Mouse (Mus musculus) kidney, postnatal 14 days (tissue): ENCODE measurements around the gene Maml3.

Source experiments
- DNase-seq: peaks from one replicate; pipeline ENCODE4 v3.0.0; 2022; ENCODE audit warnings: mixed read lengths

Gene Maml3

DNA sequence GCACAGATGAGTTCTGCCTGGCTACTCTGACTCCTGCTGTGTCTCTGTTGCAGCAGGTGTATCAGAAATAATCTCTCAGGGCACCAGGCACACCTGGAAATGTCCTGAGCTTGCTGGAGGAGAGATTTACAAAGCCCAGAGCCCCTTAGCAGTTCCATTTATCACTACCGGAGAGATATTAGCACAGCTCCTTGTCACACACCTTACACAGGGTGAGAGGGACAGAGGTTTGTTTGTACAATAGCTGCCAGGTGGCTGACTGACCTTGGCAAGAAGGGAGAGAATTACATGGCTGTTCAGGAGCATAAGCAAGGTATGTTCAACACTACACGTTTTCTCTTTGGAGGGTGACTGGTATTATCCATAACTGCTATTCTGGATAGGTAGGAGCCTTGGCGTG lies 409.2 kb downstream of the Maml3 start:
- no peak for DNase-seq

DNA sequence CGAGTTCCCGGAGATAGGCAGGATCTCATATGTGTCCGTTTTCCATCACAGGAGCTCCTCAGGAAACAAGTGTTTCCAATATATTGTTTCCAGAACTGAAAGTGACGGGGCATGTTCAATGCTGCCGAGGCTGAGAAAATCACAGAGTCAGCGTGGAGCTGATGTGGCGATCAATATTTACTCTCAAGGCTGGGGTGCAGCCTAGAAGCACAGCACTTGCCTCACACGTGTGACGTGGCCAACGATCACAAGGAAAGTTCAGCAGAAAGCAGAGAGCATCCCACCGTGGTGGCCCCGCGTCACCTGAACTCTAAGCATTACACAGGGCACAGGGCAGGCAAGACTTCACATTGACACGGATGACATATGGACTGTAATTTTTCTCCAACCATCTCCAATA lies 410.3 kb downstream of the Maml3 start:
- no peak for DNase-seq

DNA sequence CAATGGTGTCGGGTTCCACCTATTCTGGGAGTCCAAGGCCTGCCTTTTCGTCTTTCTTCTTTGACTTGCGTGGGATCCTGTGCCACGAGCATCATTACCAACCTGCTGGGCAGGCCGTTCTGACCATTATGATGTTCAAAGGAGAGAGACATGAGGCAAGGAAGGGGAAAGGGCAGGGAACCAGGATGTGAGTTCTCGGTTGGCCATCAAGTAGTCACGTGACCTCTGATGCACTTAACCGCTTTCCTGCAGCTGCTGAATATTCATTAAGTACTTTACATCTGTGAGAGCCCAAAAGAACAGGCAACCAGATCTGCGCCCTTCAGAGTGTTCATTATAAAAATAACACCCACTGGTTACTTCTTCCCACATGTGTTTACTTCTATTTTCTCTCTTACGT lies 411.7 kb downstream of the Maml3 start:
- DNase-seq = no peak

DNA sequence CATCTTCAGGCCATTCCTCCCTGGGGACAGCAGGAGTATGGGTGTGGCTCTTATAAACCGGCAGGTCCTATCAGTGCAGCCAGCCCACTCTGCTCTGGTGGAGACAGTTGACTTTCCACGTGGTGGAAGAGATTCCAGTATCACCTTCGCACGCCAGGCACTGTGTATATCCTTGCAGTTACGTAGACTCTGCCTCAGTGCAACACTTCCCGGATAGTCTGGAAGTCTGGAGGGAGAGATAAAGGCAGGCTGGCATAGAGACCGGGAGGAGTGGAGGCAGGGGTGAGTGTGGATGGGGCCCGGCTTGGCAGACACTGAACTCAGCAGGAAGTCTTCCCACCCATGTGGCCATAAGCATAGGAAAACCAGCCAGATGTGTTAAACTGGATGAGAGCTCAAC lies 416.2 kb downstream of the Maml3 start:
- no peak for DNase-seq

DNA sequence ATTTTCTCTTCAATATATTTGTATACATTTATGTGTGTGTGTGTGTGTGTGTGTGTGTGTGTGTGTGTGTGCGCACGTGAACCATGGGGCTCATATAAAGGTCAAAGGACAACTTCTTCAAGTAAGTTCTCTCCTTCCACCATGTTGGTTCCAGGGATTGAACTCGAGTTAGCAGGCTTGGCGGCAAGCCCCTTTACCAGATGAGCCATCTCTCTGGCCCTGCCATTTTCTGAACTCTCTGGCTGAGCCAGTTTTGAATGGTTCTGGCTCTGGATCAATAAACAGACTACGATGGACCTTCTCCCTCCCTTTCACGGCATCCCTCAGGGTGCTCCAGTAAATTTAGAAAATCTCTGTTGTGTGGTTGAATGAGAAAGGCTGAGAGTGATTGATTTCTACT lies 418.1 kb downstream of the Maml3 start:
- DNase-seq = no peak

DNA sequence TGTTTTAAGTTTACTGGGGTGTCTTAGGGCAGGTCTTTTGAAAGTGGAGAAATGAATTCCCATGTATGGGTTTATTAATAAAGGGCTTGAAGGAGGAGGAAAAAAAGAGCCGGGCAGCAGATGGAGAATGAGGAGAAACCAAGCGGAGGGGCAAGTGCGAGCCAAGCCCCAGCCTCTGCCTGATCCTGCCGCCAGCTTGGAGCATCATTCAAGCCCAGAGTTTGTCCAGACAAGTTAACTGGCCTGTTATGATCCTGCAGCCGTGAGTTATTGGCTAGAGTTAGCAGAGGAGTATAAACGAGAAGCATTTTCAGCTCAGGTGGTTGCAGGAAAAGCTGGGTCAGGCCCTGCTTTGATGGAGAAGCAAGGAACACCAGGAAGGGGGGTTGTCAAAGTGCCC lies 418.6 kb downstream of the Maml3 start:
- no peak for DNase-seq

DNA sequence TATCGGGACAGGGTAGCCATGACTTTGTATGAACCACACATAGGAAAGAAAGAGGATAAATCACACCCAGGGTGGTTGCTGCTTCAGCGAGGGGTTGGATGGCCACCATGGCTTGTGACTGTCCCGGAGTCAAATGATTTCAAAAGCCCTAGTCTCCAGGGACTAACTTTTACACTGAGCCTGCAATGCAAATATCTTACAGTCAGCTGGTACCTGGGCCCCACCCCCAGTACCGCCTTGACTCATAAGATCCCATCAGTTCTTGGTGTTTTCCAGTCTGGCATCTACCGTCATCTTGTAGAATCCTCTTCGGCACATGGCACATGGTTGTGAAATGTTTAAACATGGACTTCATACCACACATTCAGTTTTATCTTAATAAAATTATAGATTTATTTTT lies 419.3 kb downstream of the Maml3 start:
- no peak for DNase-seq

DNA sequence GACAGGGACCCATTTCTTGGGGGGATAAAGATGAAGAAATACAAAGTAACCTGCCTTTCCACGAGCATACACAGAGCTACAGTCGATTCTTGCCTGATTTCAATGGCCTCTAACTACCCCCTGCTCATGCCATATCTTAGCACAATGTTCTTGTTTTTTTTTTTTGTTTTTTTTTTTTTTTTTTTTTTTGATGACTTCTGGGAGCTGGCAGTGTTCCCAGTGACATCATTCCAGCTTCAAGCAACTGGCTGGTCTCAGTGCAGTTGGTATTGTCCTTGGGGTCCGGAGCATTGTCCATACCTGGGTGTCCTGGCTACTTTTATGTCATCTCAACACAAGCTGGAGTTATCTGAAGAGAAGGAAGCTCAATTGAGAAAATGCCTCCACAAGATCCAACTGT lies 429.9 kb downstream of the Maml3 start:
- DNase-seq = no peak

DNA sequence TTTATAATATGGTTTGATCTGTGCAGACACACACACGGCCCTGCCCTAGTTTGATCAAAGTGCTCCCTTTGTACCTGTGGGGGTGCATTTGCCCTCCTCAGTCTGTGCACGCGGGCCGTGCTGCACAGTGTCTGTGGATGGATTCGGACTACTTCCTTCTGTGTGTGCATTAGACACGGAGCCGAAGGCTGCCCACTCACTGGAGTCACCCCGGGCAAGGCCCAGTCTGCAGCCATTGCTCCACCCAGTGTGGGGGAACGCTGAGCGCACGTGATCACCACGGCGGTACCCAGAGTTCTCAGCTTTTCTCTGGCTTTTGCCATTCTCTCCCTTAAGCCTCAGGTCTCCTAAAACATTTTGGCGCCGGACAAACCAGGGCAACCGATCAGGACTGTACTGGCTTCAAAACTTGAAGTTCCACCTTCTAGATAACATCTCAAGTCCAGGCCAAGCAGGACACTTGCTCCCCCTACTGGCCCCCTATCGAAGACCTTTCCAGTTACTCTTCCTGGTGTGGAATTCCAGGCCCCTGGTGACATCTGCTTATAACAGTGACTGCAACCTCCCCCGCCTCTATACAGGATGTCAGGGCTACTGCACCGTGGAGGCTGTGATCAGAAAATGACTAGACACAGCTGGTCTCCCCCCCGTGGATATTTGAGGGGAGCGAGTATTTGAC lies 431.3 kb downstream of the Maml3 start:
- peak; percentile 80 for DNase-seq

DNA sequence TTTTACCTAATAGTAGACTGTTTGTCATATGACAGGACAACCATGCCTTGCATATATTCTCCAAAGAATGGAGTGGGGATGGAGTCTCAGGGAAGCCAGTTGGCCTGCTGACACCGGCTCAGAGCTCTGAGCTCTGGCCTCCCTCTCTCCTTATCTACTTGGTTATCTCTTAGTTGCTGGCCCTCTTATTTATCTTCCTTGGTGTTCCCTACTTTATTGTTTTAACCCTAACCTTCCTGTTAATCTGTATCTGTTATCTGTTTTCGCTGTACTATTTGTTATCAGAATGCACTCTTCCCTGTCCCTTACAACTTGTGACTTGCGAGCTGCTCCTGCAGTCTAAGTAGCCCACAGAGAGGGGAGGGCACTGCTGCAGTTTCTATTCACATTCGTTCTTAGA lies 432.2 kb downstream of the Maml3 start:
- DNase-seq = no peak

DNA sequence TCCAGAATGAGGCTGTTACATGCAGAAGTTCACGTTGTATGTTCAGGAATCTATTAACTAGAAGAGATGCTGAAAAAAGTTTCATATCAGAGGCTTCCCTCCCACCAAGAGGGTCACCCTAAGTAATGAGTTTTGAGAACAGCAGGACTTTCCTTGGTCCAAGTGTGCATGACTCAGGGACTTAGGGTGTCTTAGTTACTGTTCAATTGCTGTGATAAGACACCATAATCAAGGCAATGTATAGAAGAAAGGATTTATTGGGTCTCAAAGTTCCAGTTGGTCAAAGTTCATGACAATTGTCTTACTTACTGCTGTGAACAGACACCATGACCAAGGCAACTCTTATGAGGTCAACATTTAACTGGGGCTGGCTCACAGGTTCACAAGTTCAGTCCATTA lies 433.8 kb downstream of the Maml3 start:
- DNase-seq = no peak

DNA sequence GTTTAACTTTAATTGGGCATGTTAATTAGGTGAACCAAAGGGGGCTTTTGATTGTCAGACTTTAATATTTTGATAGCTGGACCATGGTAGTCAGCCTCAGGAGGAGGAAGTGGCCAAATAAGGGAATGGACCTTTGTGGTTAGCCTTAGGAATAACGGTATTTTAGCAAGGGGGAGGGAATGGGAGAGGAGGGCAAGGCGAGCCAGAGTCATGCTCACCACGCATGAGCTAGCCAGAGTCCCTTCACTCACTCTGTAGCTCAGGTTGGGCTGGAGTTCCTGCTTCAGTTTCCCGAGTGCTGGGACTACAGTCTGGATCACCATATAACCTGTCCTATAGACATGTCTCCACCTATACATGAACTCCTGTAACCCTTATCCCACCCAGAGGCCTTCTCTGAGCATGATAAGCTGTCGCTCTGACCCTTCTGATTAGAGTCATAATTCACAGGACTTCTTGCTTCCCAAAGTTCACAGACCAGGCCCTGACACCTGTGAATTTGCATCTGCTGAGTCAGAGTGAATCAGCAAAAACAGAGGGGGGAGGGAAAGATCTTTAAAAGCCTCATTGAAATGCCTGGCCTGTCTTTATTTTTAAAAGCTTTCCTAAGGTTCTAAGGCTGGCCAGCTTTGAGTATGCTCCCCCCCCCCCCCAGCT lies 434.3 kb downstream of the Maml3 start:
- no peak for DNase-seq

DNA sequence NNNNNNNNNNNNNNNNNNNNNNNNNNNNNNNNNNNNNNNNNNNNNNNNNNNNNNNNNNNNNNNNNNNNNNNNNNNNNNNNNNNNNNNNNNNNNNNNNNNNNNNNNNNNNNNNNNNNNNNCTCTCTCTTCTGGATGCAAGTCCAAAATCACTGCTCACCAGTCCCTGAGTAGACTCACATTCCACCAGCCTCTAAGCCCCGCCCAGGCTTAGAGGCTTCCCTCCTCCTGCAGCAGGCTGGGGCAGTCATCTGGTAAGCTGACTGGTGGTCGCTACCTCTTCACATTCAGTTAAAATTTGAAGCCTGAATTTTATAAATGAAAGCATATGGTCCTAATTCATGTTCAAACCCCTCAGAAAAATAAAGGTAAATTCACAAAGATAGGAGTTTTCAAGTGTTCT lies 436.3 kb downstream of the Maml3 start:
- no peak for DNase-seq

DNA sequence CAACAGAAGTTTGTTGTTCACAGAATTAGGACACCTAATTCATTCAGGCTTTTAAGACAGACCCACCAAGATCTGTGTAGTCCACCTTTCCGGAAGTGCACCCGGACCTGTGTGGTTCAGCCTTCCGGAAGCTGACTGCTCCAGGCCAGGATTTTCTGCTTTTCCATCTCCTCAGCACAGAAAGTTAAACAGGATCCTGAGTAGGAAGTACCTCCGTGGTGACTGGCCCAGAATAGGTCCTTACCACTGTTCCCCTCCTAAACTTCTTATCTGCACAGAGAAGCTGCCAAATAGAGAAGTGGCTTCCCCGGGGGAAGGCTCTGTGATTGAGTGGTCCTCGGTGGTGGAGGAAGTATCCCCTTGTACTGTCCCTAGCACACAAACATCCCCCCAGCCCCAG lies 442.3 kb downstream of the Maml3 start:
- no peak for DNase-seq

DNA sequence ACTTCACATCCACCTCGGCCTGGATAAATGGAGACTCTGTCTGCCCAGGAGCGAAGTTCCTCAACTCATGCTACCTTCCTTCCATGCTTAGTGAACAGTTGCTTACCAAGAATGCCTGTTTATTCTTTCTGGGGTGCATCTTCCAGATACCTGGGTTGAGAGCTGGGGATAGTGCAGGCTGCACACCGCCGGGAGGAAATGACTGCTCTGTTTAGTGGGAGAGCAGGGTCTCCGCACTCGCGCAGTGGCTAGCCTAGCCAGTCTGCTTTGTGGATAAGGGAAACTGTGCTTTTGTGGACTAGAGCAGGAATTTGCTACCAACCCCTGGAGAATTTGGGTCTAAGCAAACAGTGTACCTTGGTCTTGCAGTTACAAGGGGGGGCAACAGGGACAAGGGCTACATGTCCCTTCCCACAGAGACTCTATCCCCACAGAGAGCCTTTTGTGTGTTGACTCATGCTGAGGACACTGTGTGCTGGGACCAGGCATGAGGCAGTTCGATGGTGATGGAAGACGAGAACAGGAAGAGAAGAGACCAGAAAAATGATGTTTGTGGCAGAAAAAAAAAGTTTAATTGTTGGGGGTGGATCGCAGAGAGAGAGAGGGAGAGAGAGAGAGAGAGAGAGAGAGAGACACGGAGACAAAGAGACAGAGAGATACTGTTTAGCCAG lies 442.9 kb downstream of the Maml3 start:
- DNase-seq = no peak

DNA sequence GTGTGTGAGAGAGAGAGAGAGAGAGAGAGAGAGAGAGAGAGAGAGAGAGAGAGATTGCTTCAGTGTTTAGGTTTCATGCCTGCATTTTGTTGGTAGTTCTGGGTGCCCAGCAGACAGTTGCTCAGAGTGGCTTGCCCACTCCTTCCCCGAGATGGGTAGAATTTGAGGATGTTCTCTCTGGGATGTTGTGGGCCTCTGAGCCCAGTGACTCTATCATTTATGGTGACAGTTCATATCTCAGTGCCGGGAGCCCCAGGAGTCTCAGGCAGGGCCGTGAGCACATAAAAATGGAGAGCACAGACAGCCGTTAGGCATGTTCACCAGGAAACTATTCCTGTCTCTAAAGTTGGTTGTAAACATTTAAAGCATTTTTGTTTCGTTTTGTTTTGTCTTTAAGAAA lies 443.5 kb downstream of the Maml3 start:
- DNase-seq = no peak

DNA sequence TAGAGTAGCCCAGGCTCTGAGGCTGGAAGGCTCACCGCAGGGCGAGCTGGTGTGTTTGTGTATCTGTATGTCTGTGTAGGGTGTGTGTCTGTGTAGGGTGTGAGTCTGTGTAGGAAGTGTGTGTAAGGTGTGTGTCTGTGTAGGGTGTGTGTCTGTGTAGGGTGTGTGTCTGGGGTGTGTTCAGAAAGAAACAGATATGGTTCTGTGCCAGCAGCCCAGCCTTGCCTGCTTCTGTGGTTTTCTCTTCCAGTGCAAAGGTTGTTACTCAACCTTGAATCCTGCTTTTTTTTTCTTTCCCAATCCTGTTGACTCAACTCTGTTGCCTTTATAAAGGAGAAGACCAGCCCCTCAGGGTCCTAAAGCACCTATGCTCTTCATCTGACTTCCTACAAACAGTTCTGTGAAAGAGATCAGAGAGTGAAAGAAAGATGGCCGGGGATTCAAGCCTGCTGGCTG lies 444.0 kb downstream of the Maml3 start:
- no peak for DNase-seq

DNA sequence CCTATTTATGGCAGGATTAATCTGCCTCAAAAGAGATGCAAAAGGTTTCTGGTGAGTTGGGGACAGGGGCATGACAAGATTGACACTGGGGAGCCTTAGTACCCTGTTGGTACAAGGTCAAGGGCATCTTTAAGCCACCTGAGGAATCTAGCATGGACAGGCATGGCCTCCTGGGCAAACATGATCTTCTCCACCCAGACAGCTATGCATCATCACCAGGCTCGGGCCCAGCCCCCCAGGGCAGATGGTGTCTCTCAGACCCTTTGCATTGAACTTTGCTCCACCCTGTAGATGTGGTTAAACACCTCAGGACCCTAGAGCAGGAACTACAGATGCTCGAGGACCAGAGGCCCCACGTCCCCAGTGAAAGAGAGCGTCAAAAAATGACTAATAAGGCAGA lies 444.8 kb downstream of the Maml3 start, which contains the start of gene Mgst2:
TSS of gene Mgst2 (plus strand) at position 301 of the 400 bp plus-strand sequence.
- DNase-seq = no peak

DNA sequence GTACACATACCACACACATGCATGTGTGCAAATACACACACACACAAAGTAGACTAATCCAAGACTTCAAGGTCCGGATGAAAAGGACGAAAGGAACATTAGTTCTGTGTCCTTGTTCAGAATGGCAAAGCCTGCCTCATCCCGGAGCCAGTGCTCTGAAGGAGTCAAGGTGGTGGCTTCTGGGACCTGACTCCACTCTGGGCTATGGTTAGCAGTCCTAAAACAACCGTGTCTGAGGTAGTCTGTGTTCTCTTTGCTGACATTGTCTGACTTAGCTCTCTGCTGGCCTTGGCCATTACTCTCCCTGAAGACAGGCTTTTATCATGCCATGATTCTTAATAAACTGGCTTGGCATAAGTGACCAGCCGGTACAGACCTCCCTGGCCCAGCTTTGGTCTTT lies 445.5 kb downstream of the Maml3 start:
- no peak for DNase-seq

DNA sequence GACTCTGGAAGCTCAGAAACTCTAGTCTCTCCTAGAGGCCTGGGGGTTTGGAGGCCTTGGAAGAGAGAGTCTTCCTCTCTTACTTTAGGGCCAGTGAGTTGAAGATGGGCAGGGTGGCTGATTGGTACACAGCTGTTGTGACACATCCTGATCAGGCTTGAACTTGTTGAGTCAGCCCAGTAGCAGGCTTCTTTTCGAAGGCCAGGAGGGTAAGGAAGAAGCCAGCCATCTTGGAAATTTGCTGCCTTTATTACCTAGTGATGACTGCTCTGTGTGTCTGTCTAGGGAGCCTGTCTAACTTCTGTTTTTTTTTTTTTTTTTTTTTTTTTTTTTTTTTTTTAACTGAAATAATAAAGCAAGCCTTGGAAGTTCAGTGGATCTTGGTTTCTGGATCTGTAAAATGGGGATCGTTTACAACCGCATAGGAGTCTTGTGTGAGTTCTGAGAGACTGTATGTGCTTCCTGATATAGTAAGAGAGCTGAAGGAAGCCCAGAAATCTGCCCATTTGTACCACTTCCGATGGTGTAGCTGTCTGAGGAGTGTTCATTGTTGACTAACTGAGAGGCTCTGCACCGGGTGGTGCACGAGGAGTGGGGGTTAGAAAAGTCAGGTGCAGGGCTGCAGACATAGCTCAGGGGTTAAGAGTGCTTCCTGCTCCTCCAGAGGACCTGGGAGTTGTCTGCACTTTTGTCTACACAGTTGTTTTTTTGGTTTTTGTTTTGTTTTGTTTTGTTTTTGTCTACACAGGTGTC lies 450.4 kb downstream of the Maml3 start:
- no peak for DNase-seq

DNA sequence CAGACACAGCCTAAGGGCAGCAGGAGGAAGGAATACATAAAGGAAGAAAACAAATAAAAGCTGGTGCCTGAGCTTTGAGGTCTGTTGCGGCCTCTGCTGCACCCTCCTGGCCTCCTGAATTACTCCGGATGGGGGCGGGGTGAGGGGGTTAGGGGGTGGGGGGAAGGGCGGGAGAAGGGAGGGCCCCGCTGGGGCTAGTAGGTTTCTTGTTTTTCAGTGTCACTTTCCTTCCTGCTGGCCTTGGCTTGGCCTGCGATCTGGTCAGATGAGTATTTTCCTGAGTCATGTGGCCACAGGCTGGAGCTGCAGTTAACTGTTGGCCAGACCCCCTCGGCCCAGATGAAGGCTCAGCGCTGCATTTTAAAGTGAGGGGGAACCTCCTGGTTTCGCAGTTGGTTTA lies 452.2 kb downstream of the Maml3 start:
- DNase-seq = peak; percentile 61

DNA sequence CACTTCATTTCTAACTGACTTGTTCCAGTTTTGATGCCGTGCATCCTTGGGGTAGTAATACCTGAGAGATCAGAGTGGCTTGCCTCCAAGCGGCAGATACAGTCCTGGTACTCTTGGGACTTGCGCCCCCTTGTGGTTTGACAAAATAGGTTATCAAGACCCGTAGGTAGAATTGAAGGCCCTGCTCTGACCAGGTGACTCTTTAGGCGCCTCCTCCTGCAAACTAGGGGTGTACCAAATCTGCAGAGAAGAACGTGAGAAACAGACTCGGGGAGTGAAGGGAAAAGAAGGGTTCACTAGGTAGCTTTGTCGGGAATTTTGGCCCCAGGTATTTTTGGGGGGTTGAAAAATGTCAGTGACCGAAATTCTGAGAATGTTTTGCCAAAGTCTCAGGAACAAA lies 452.6 kb downstream of the Maml3 start:
- DNase-seq = peak; percentile 87

DNA sequence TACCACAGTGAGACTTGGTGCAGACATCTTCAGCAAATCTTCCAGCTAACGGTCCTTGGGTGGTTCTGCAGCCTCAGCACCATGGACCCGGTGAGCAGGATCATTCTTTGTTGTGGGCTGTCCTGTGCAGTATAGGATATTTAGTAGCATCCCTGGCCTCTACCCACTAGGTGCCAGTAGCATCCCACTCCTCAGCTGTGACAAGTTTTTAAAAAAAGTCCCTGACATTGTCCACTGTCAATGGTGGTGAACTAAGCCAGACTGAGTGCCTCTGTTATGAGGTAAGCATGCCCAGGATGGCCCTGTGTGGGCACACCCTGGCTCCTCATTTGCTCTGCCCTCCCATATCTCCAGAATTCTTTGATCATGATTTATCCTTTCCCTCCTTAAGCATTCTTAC lies 453.7 kb downstream of the Maml3 start:
- no peak for DNase-seq

DNA sequence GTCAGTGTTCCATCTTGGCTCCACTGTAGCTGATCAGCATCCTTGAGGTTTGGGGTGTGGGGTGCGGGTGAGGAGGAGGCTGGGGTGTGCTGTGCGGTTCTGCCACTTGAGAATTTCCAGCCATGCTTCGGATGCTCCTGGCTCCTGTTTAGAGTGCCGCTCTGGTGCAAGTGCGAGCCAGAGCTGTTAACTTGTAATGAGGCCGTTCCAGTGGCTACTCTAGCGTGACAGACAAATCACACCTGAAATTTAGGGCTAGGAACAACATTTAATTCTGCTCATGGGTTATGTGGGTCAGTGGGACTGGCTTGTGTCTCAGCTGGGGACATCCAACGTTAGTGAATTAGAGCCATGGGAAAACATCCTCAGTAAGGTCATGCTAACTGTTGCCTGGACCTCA lies 454.9 kb downstream of the Maml3 start:
- peak; percentile 31 for DNase-seq
